Mouse (Mus musculus) liver, embryonic 14.5 days (tissue): Measurements from ENCODE around the gene Tmem125. TPM values are rescaled to one million over a fixed set of nuclear protein-coding genes. Genes with fewer than 3 reads are reported as not detected.

Experiments used
- ATAC-seq: fragments of 200-750 bp; cut with Nextera tagmentation; 2 replicates; pipeline ENCODE4 v1.8.0; 2017; ENCODE audit warnings: moderate number of reproducible peaks, mild to moderate bottlenecking, moderate library complexity; ENCODE audit not compliant: insufficient read depth
- DNase-seq, 3 experiments: peaks; one replicate each; pipeline ENCODE4 v3.0.0-alpha.2; 2012 to 2013; ENCODE audit warnings: low read depth in 3 of 3, low spot score in 3 of 3
- H3K27ac ChIP-seq: fragments of 300-500 bp; sonication (generic); 2 replicates; pipeline ENCODE4 v1.5.1; 2014; ENCODE audit warnings: moderate library complexity, mild to moderate bottlenecking, control low read depth, inconsistent platforms
- H3K27me3 ChIP-seq: fragments of 300-500 bp; sonication (generic); 2 replicates; pipeline ENCODE4 v1.6.1; 2014; ENCODE audit warnings: mild to moderate bottlenecking, low read length, moderate library complexity; ENCODE audit not compliant: control insufficient read depth, insufficient read depth
- H3K36me3 ChIP-seq: fragments of 300-500 bp; sonication (generic); replicated peaks from 2 replicates; pipeline ENCODE4 v1.6.1; 2014; ENCODE audit warnings: low read depth; ENCODE audit not compliant: control insufficient read depth, insufficient read depth
- H3K4me1 ChIP-seq, 2 experiments: fragments of 200-500 bp in 1 of 2; fragments of 300-500 bp in 1 of 2; sonication (generic) in 1 of 2; replicated peaks; 2 replicates each; pipeline ENCODE4 v1.6.1; 2012 to 2014; ENCODE audit warnings: antibody characterized with exemption in 1 of 2, inconsistent platforms in 1 of 2, low read length in 1 of 2; ENCODE audit not compliant: control insufficient read depth in 2 of 2, insufficient read depth in 2 of 2
- H3K4me2 ChIP-seq: fragments of 300-500 bp; sonication (generic); 2 replicates; pipeline ENCODE4 v1.6.1; 2014; ENCODE audit warnings: low read depth, mild to moderate bottlenecking, control low read depth, moderate library complexity
- H3K4me3 ChIP-seq, 2 experiments: fragments of 200-500 bp in 1 of 2; fragments of 300-500 bp in 1 of 2; sonication (generic) in 1 of 2; 2 replicates each; pipeline ENCODE4 v1.5.1; 2012 to 2014; ENCODE audit warnings: low read depth in 2 of 2, low read length in 2 of 2, mild to moderate bottlenecking in 2 of 2, control low read depth in 1 of 2, inconsistent platforms in 1 of 2, moderate library complexity in 1 of 2; ENCODE audit not compliant: insufficient read depth in 1 of 2
- H3K9ac ChIP-seq: fragments of 300-500 bp; sonication (generic); replicated peaks from 2 replicates; pipeline ENCODE4 v1.6.1; 2014; ENCODE audit warnings: mild to moderate bottlenecking, control low read depth, moderate library complexity
- H3K9me3 ChIP-seq: fragments of 300-500 bp; sonication (generic); 2 replicates; pipeline ENCODE4 v1.6.1; 2016; ENCODE audit warnings: low read length, mixed read lengths; ENCODE audit not compliant: control insufficient read depth
- CTCF ChIP-seq: IDR thresholded peaks from 2 replicates; pipeline ENCODE4 v1.5.1; 2016; ENCODE audit warnings: antibody characterized with exemption, low read depth, control low read depth
- EP300 ChIP-seq: IDR thresholded peaks from 2 replicates; pipeline ENCODE4 v1.6.1; 2016; ENCODE audit warnings: antibody characterized with exemption, low read depth
- WGBS: fragments of 180-500 bp; shearing (Covaris S2); extraction: QIAGEN DNeasy Blood & Tissue Kit; methylation state at CpG from one replicate; pipeline ENCODE4 v1.1.7; 2014; ENCODE audit not compliant: insufficient replicate concordance; 5-methylcytosine and 5-hydroxymethylcytosine counted together
- polyA plus RNA-seq, 2 experiments: library from polyadenylated mRNA; depleted of rRNA in 1 of 2; stranded (reverse) in 1 of 2; unstranded in 1 of 2; fragments of >200 nt; fragmentation: Nextera tagmentation in 1 of 2; extraction: Ambion mirVana in 1 of 2; gene quantifications; 2 replicates each; pipeline versions ENCODE4 v1.2.1 to v1.2.3; 2012 to 2014

Gene Tmem125
- polyA plus RNA-seq, 2 experiments = 1.2 to 1.5 TPM

DNA sequence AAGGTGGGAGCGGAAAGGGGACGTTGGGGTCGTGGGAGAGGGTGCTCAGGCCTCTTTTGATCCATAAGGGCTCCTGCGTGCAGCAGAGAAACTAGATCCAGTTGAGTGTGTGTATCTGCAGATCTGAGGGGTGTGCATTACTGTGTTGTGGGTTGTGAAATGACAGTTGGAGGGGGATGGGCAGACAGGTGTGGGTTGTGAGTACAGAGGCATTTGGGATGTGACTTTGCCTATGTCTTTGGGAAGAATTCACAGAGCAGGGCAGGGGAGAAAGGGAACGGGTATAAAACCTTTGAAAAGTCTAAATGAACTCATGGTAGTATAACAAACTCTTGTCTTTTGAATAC is 16.5 kb downstream of the Tmem125 start:
- Histone ChIP-seq H3K9ac (no peak overlapping the region), H3K4me2 (peak overlapping the region; percentile 31), H3K9me3 (no peaks in the 10 kb centered on the region), H3K27ac (no peak overlapping the region), H3K27me3 (no peaks in the 10 kb centered on the region), H3K36me3 (no peaks in the 10 kb centered on the region), H3K4me1 (peaks cover 0 to 4% of the 10 kb centered on the region in 2 experiments; a peak in 2 of 4 replicates), H3K4me3 (peak overlapping the region in 1 of 2 experiments; percentile 10; a peak in 1 of 4 replicates)
- DNase-seq (no peak), ATAC-seq (no peak; the same call in 1 of the 2 replicates)
- WGBS = 61% methylated on average over 5 of the region's 5 CpGs
- TF ChIP-seq CTCF = no peak
- no peak for TF ChIP-seq EP300

DNA sequence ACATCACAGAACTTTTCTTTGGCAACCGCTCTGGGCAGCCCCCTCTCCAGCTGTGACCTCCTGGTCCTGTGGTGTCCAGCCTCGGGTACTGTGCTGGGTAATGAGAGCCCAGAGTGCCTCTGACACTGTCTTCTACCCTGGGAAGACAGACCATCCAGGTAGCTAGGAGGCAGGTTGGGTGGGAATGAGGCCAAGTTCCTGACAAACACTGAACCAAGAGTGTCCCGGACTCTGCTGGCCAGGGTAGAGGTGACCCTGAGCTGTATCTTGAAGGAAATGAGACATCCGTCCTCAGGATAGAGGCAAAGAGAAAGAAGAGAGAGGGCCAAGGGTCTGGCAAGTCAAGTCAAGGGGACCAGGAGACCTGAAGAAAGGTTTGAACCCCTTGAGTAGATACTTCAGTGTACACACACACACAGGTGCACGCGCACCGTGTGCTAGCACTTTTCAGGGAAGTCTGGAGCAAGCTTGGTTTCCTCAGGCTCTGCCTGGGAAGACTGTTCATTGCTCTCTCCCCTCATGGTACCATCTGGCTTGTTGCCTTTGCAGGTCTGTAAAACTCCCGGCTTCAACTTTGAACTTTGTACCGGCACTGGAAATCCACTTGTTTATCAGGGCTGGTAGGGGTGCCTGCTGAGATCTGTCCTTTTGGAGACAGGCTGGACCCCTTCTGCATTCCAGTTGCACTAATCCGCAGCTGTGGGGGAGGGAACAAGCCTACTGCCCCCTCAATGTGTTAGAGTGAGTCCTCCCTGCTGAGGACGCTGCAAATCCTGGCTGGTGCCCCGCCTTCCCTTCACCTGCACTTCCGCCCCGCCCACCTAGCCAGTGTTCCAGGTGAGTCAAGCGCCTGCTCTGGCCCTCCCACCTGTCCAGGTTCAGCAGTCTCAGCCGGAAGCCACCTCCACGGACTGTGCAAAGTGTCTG is 17.2 kb downstream of the Tmem125 start, which contains the start of gene 2610528J11Rik:
Gene 2610528J11Rik (plus strand): TSS at position 592 of the 927 bp plus-strand sequence.
- peak within 1 kb of the TSS; percentile 10 to 16; a peak in 2 of 4 replicates for H3K4me3 ChIP-seq
- peak within 1 kb of the TSS; percentile 31 for H3K4me2 ChIP-seq
- H3K9me3 ChIP-seq = no peaks in the 10 kb centered on the region
- H3K36me3 ChIP-seq = no peaks in the 10 kb centered on the region
- no peak within 1 kb of the TSS for H3K27ac ChIP-seq
- DNase-seq = peak in 1 of 3 experiments; percentile 20
- 53% methylated on average over 17 of the region's 17 CpGs for WGBS
- peaks cover 0 to 4% of the 10 kb centered on the region in 2 experiments; a peak in 2 of 4 replicates for H3K4me1 ChIP-seq
- ATAC-seq = peak; percentile 43; the same call in 1 of the 2 replicates
- no peaks in the 10 kb centered on the region for H3K27me3 ChIP-seq
- H3K9ac ChIP-seq = no peak within 1 kb of the TSS
- TF ChIP-seq CTCF = no peak
- TF ChIP-seq EP300 = no peak

DNA sequence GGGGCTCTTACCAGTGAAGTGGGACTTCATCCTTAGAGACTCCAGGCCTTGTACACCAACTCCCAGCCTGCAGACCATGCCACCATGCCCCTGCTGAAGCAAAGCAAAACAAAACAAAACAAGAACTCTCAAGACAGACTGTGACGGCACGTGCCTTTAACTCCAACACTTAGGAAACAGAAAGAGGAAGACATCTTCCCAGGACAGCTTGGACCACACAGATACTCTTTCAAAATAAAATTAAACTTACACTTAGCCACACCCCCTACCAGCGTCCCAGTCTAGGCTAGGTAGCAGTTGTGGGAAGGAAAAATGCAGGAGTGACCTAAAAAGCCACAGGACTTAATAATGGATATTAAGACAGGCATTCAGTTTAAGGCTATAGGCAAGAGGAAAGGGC is 18.1 kb downstream of the Tmem125 start:
- Histone ChIP-seq H3K27ac (no peak overlapping the region), H3K4me1 (peaks cover 0 to 4% of the 10 kb centered on the region in 2 experiments; a peak in 2 of 4 replicates), H3K4me2 (no peak overlapping the region), H3K27me3 (no peaks in the 10 kb centered on the region), H3K9ac (no peak overlapping the region), H3K36me3 (no peaks in the 10 kb centered on the region), H3K9me3 (no peaks in the 10 kb centered on the region), H3K4me3 (no peak overlapping the region)
- ATAC-seq (no peak), DNase-seq (no peak)
- TF ChIP-seq EP300 (no peak), CTCF (no peak)
- WGBS = 22% methylated on average over 3 of the region's 3 CpGs

DNA sequence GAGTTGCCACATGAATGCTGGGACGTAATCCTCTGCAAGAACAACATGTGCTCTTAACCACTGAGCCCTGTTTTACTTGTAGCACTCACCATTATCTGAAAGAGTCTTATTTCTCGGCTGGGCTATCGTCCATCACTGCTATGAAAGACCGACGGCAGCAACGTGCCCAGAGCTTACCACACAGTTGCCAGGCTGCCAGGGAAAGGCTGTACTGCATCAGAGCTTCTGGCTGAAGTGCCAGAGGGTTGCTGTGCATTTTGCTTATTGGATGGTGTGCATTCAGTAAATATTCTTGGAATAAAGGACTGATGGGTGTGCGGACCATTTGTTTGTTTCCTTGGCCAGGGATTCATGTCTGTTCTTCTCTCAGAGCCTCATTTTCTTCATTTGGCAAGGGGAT is 19.9 kb downstream of the Tmem125 start:
- 65% methylated on average over 7 of the region's 7 CpGs for WGBS
- no peak for TF ChIP-seq CTCF
- TF ChIP-seq EP300 = no peak
- ATAC-seq = no peak

DNA sequence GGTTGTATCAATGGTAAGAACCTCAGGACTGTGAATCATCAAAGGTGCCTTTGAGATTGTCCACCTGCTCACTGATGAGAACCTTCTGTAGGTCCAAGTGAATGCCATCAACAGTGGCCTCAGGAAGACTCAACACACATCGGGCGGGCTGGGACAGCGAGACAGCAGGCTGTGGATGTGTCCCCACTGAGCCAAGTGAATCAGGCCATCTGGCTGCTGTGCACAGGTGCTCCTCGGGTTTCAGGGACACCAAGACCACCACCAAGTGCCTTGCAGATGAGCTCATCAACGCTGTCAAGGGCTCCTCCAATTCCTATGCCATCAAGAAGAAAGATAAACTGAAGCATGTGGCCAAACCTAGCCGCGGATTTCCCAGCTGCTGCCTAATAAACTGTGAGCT is 21.6 kb downstream of the Tmem125 start:
- Histone ChIP-seq H3K27me3 (no peaks in the 10 kb centered on the region), H3K4me3 (no peak overlapping the region), H3K27ac (no peak overlapping the region), H3K9ac (no peak overlapping the region), H3K4me2 (no peak overlapping the region), H3K4me1 (peaks cover 0 to 8% of the 10 kb centered on the region in 2 experiments; a peak in 2 of 4 replicates), H3K9me3 (no peaks in the 10 kb centered on the region), H3K36me3 (no peaks in the 10 kb centered on the region)
- no peak for DNase-seq
- WGBS = 67% methylated on average over 7 of the region's 7 CpGs
- no peak for ATAC-seq
- TF ChIP-seq CTCF (no peak), EP300 (no peak)

More for the DNA sequence above, 19.9 kb downstream of the Tmem125 start:
- H3K27ac ChIP-seq = no peak overlapping the region
- peaks cover 0 to 4% of the 10 kb centered on the region in 2 experiments; a peak in 2 of 4 replicates for H3K4me1 ChIP-seq
- no peaks in the 10 kb centered on the region for H3K9me3 ChIP-seq
- no peak for DNase-seq
- H3K4me2 ChIP-seq = no peak overlapping the region
- no peak overlapping the region for H3K4me3 ChIP-seq
- no peaks in the 10 kb centered on the region for H3K36me3 ChIP-seq
- H3K9ac ChIP-seq = no peak overlapping the region
- no peaks in the 10 kb centered on the region for H3K27me3 ChIP-seq
